Mouse (Mus musculus): ENCODE data around the gene Atp2a2.

DNA sequence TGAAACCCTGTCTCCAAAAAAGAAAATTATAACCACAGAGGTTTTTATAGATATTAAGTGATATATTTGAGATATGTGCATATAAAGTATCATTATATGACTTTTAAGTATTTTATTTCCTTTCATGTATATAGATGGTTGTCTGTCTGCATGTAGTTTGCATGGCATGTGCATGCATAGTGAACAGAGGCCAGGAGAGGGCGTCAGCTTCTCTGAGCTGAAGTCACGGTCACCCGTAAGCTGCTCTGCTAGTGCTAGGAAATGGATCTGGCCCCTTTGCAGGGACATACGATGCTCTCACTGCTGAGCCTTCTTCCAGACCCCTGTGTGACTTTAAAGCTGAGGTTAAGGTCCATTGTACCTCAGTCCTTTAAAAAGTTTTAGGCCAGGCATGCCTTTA lies 67.5 kb downstream of the Atp2a2 start:
- TF ChIP-seq E2F4 (IDR thresholded peaks at IDR 0.05; ENCODE audit: insufficient replicate concordance, low read depth, low read length) (no peak), USF1 (IDR thresholded peaks at IDR 0.05; ENCODE audit: low read depth, low read length) (no peak), RCOR1 (conservative IDR thresholded peaks at IDR 0.05; ENCODE audit: low read depth, low read length) (no peak), CTCF (conservative IDR thresholded peaks at IDR 0.05 in 1 of 2, IDR thresholded peaks at IDR 0.05 in 1 of 2; ENCODE audit: low read depth in 2 of 2, low read length in 2 of 2) (peak in 1 of 2 experiments; percentile 20; a peak in 1 of 4 replicates), MAX (IDR thresholded peaks at IDR 0.05; ENCODE audit: low read length) (no peak), GABPA (IDR thresholded peaks at IDR 0.05; ENCODE audit: insufficient replicate concordance, low read depth, low read length) (no peak), HCFC1 (IDR thresholded peaks at IDR 0.05; ENCODE audit: low read depth, low read length) (no peak), POLR2A (IDR thresholded peaks at IDR 0.05; ENCODE audit: low read depth, low read length) (no peak), ELF1 (IDR thresholded peaks at IDR 0.05; ENCODE audit: low read depth, low read length) (no peak), ZMIZ1 (IDR thresholded peaks at IDR 0.05; ENCODE audit: low read depth, low read length) (no peak), PAX5 (IDR thresholded peaks at IDR 0.05; ENCODE audit: low read length) (no peak), EP300 (IDR thresholded peaks at IDR 0.05; ENCODE audit: low read length) (no peak)

All from CH12.LX (cell line).